Mouse (Mus musculus) heart, embryonic 13.5 days (tissue): ENCODE data around the gene Acsm2. TPM values are rescaled to one million over a fixed set of nuclear protein-coding genes. Genes with fewer than 3 reads are reported as not detected.

Experiments
- ATAC-seq: fragments of 200-750 bp; cut with Nextera tagmentation; 2 replicates; pipeline ENCODE4 v1.8.0; 2017; ENCODE audit warnings: moderate TSS enrichment; ENCODE audit not compliant: insufficient number of reproducible peaks, low FRiP score, low TSS enrichment; ENCODE audit errors: extremely low read depth
- H3K27ac ChIP-seq: fragments of 300-500 bp; sonication (generic); replicated peaks from 2 replicates; pipeline ENCODE4 v1.5.1; 2015; ENCODE audit warnings: moderate library complexity, mild to moderate bottlenecking, inconsistent platforms
- H3K27me3 ChIP-seq: fragments of 300-500 bp; sonication (generic); replicated peaks from 2 replicates; pipeline ENCODE4 v1.6.1; 2015; ENCODE audit warnings: mild to moderate bottlenecking, inconsistent platforms
- H3K36me3 ChIP-seq: fragments of 300-500 bp; sonication (generic); 2 replicates; pipeline ENCODE4 v1.6.1; 2015; ENCODE audit warnings: mild to moderate bottlenecking, inconsistent platforms
- H3K4me1 ChIP-seq: fragments of 300-500 bp; sonication (generic); 2 replicates; pipeline ENCODE4 v1.6.1; 2015; ENCODE audit warnings: inconsistent platforms
- H3K4me2 ChIP-seq: fragments of 300-500 bp; sonication (generic); 2 replicates; pipeline ENCODE4 v1.6.1; 2015; ENCODE audit warnings: inconsistent platforms, mild to moderate bottlenecking, moderate library complexity
- H3K4me3 ChIP-seq: fragments of 300-500 bp; sonication (generic); 2 replicates; pipeline ENCODE4 v1.5.1; 2015; ENCODE audit warnings: moderate library complexity, mild to moderate bottlenecking, inconsistent platforms
- H3K9ac ChIP-seq: fragments of 300-500 bp; sonication (generic); 2 replicates; pipeline ENCODE4 v1.6.1; 2015; ENCODE audit warnings: inconsistent platforms, mild to moderate bottlenecking, moderate library complexity
- H3K9me3 ChIP-seq: fragments of 300-500 bp; sonication (generic); 2 replicates; pipeline ENCODE4 v1.6.1; 2016; ENCODE audit warnings: inconsistent platforms
- WGBS: fragments of 180-500 bp; shearing (Covaris S2); methylation state at CpG from one replicate; pipeline ENCODE4 v1.1.7; 2015; ENCODE audit warnings: mixed read lengths; 5-methylcytosine and 5-hydroxymethylcytosine counted together
- polyA plus RNA-seq: library from polyadenylated mRNA; unstranded; fragments of >200 nt; fragmentation: Nextera tagmentation; extraction: Ambion mirVana; gene quantifications from 2 replicates; pipeline ENCODE4 v1.2.1, GENCODE M21; 2015

The Acsm2 gene
- polyA plus RNA-seq, 1 experiment from 2014 or later, result not detected

DNA sequence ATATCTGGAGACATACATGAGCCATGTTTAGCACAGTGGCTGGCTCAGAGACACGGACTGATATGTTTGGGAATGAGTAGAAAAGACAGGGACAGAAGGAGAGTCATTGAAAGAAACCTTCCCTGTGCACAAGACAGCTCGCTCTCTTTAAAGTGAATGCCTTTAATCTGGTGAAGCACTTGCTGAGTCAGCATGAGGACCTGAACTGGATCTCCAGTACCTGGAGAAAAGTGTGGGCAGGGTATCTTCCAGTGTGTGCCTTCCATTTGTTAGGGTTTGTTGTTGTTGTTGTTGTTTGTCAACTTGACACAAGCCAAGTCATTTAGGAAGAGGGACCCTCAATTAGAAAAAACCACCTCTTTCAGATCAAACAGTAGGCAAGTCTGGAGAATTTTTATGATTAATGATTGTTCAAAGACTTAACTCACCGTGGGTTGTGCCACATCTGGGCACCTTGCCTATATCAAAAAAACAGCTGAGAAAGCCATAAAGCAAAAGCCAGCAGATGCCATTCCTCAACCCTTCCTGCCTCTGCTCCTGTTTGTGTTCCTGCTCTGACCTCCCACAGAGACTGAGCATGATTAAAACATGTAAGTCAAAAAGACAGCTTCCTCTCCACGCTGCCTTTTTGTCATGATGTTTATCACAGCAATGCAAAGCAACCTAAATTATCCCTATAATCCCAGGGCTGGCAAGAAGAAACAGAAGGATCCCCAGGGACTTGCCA is 64.2 kb downstream of the Acsm2 start:
- no peak for ATAC-seq
- H3K4me1 ChIP-seq, result no peaks in the 10 kb centered on the region
- H3K27me3 ChIP-seq, result no peaks in the 10 kb centered on the region
- no peaks in the 10 kb centered on the region for H3K36me3 ChIP-seq
- H3K9ac ChIP-seq, result no peak overlapping the region
- no peak overlapping the region for H3K4me2 ChIP-seq
- H3K27ac ChIP-seq, result no peak overlapping the region
- 50% methylated on average over 4 of the region's 4 CpGs for whole genome bisulfite sequencing
- no peaks in the 10 kb centered on the region for H3K9me3 ChIP-seq
- H3K4me3 ChIP-seq, result no peak overlapping the region

DNA sequence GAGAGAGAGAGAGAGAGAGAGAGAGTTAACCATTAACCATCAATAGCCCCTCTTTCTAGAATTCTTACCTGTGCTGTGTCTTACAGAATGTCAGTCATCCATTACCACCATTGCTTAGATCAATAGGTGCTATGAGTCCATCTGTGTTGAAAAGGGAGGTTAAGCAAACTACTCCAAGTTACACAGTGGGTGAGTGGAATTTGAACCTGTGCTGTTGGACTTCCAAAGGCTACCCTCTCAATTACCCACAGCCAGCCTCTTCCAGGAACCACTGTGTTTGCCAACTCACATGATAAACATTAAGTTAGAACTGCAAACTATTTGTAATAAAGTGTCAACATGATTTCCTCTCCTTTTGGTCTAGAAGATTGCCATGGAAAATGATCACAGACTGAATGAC is 66.0 kb downstream of the Acsm2 start:
- no peak overlapping the region for H3K4me2 ChIP-seq
- H3K36me3 ChIP-seq, result no peaks in the 10 kb centered on the region
- ATAC-seq, result no peak
- no peaks in the 10 kb centered on the region for H3K4me1 ChIP-seq
- no peak overlapping the region for H3K4me3 ChIP-seq
- H3K27me3 ChIP-seq, result no peaks in the 10 kb centered on the region
- no peak overlapping the region for H3K9ac ChIP-seq
- no peaks in the 10 kb centered on the region for H3K9me3 ChIP-seq
- H3K27ac ChIP-seq, result no peak overlapping the region

DNA sequence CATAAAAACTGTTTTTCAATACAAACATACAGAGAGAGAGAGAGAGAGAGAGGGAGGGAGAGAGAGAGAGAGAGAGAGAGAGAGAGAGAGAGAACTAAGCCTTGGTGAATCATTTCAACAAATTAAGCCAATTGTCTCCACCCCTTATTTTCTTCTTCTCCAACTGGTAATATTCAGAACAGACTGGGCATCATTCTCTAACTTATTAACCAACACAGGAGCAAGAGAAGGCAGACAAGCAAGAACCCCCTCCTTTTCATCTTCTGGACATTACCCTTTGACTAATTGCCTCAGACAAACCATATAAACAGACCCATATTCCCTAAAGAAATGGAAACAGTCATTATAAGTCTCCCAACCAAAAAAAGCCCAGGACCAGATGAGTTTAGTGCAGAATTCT is 84.6 kb downstream of the Acsm2 start:
- no peaks in the 10 kb centered on the region for H3K9me3 ChIP-seq
- ATAC-seq, result no peak

DNA sequence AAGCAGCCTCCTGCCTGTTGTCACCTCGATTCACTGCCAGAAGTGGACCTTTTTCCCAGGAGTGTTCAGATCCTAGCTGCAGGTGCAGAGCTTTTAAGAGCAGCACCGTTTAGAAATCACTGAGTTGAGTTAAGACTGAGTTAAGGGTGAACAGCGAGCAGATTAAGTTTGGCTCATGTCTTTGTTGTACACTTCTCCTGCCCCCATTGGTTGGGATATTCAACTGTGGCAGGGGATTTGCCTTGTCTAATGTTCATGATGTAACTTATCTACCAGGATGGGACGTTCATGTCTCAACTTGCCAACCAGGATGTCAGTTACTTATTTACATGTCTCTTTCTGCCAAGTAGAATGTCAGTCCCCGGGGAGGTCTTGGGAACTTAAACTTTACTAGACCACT is 88.2 kb downstream of the Acsm2 start:
- WGBS, result 72% methylated on average over 5 of the region's 5 CpGs
- H3K4me3 ChIP-seq, result no peak overlapping the region
- H3K27ac ChIP-seq, result no peak overlapping the region
- H3K9ac ChIP-seq, result no peak overlapping the region
- H3K36me3 ChIP-seq, result no peaks in the 10 kb centered on the region
- H3K27me3 ChIP-seq, result no peaks in the 10 kb centered on the region
- H3K4me1 ChIP-seq, result no peaks in the 10 kb centered on the region
- H3K4me2 ChIP-seq, result no peak overlapping the region
- ATAC-seq, result no peak
- H3K9me3 ChIP-seq, result no peaks in the 10 kb centered on the region

More for the DNA sequence above, 84.6 kb downstream of the Acsm2 start:
- no peak overlapping the region for H3K27ac ChIP-seq
- H3K9ac ChIP-seq, result no peak overlapping the region
- H3K4me3 ChIP-seq, result no peak overlapping the region
- H3K4me2 ChIP-seq, result no peak overlapping the region
- H3K4me1 ChIP-seq, result no peaks in the 10 kb centered on the region
- no peaks in the 10 kb centered on the region for H3K27me3 ChIP-seq
- no peaks in the 10 kb centered on the region for H3K36me3 ChIP-seq

Other genes with a start within 250 kb of the Acsm2 start
- not detected in 2 replicates for gene Gp2, start 95.1 kb upstream of the Acsm2 start, polyA plus RNA-seq
- not detected in 2 replicates for gene Umod, start 75.1 kb upstream of the Acsm2 start, polyA plus RNA-seq
- gene Acsm5, start 34.9 kb upstream of the Acsm2 start, polyA plus RNA-seq, result not detected in 2 replicates
- not detected in 2 replicates for gene Pdilt, start 30.9 kb upstream of the Acsm2 start, polyA plus RNA-seq
- 0.09 and 0.17 TPM in 2 replicates for gene Acsm1, start 52.7 kb downstream of the Acsm2 start, polyA plus RNA-seq
- gene Acsm4, start 135.7 kb downstream of the Acsm2 start, polyA plus RNA-seq, result not detected in 2 replicates
- gene Thumpd1, start 166.5 kb downstream of the Acsm2 start, polyA plus RNA-seq, result 50.1 and 50.3 TPM in 2 replicates
- 0.14 TPM in 1 of 2 replicates, not detected in the other for gene Acsm3, start 206.6 kb downstream of the Acsm2 start, polyA plus RNA-seq
- gene Rexo5, start 239.7 kb downstream of the Acsm2 start, polyA plus RNA-seq, result 15.3 TPM in 2 replicates
- 12.9 TPM in 2 replicates for gene Eri2, start 239.7 kb downstream of the Acsm2 start, polyA plus RNA-seq